Mouse (Mus musculus) spleen, postnatal 10 days (tissue): Measurements from ENCODE around the gene Spef2.
A peak's percentile ranks its signal among the peaks of the same experiment; 100 is the strongest.
"Not testable (repeated sequence)": the region's sequence is repeated elsewhere in the genome, so short reads cannot be mapped to it uniquely, and the experiment has no call there.

Experiments
- DNase-seq, 2 experiments: peaks; one replicate each; pipeline ENCODE4 v3.0.0; 2021 to 2022; ENCODE audit warnings: low spot score in 2 of 2

Gene Spef2

DNA sequence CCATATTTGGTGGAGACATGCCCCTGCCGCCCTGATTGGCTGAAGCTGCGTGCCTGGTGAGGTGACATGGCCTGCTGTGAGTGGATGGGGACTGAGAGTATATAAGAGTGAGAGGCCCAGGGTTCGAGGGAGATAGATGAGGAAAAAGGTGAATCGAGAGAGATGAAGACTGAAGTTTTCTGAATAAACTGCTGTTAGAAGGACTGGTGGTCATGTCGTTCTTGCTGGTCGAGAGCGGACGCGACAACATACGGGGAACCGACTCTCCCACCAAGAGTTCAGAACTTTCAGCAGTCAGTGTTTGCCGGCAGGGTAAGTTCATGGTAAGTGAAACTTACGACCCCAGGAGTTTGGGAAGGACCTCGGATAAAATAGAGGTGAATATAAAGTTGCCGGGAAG is 191.4 kb downstream of the Spef2 start:
- not testable (repeated sequence) for DNase-seq

DNA sequence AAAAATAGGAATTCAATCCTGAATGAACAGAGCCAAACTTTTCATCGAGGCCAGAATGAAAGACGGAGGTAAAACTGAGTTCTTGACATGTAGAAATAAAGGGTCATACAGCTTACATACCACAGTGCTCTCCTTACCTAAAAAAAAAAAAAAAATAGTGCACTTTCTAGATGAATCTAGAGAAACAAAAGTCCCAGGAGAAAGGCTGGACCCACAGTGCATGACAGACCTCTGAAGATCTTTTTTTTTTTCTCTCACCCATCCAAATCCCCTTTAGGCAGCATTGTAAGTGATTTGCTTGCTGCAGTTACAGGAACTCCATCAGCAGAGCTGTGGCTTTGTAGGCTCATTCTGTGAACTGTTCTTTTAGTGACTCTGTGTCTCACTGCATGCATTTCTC is 199.7 kb downstream of the Spef2 start:
- DNase-seq = no peak

DNA sequence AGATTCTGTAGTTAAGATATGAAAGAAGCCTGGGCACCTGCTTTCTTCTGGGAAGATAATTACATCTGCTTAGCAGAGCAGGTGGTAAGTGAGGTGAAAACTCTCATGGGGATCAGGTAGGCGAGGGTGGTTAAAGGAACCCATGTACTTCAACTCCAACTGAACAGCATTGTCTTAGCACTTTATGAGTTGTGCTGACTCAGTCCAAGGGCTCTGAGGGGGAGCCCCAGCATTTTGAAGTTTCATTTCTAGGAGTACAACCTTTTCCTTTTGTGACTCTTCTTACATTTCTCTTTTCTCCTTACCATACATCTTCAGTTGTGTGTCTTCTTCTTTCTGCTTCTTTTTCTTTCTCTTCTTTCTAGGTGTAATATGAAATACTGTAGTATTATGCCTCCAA is 213.5 kb downstream of the Spef2 start:
- no peak for DNase-seq

DNA sequence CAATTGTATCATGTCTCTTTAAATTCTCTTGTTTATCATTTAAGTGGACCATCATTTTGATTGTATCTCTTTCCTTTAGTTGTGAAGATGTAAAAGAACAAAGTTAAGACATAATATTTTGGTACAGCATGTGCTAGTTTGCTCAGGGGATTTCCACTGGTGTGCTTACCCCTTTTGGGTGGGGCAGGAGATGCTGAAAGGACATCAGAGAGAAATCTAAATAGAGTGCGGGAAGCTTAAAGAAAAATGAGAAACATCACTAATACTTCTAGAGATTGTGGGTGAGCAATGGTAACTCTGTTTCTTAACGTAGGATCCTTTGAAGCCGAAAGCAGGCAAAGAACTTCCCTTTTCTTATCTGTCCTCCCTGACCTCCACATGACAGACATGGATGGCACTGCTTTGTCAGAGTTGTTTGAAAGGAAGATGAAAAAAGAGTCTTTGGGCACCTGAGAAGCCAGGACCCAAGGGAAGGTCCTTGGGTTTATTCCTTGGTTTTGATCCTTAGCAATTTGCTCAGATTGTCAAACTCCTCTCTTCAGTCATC is 215.2 kb downstream of the Spef2 start:
- no peak for DNase-seq

DNA sequence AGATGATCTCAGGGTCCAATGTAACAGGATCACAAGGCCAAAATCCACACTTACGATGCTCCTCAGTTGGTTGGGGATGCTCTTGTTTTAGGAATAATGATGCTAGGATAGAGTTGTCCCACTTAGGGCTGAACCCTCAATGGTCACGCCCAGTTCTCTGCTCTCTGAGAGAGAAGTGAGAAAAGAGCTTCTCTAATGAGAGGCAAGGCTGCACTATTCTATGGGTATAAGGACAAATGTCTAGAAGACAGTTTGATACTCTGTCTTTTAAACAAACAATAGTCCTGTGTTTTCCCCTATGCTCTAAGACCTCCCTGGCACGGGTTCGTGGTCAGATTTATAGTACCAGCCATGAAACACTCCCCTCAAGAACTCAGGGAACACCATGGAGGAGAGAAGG is 218.6 kb downstream of the Spef2 start, which contains the start of gene Il7r:
Il7r (minus strand) TSS at position 101 of the 400 bp plus-strand sequence.
- DNase-seq = no peak

DNA sequence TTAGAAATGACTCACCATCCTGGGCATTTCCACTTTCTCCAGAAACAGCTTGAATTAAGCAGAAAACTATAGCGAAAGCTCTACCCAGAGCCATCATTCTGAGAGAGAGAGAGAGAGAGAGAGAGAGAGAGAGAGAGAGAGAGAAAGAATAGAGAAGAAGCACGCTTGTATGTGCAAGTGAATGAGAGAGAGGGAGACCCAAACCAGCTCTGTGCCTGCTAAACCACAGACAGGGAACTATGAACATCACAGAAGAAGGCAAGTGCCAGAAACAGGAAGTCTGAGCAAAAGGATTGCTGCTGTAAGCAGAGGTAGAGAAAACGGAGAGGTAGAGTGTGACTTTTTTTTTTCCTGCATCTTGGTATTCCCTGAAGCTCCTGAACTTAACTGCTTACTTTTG is 219.0 kb downstream of the Spef2 start:
- DNase-seq = peak in 1 of 2 experiments; percentile 17
